Mouse (Mus musculus) stomach, postnatal 0 days (tissue): Measurements from ENCODE around the gene Gm47996. TPM values are rescaled to one million over a fixed set of nuclear protein-coding genes. Genes with fewer than 3 reads are reported as not detected.
"Not testable (repeated sequence)": the region's sequence is repeated elsewhere in the genome, so short reads cannot be mapped to it uniquely, and the experiment has no call there.

Experiments used
- ATAC-seq: fragments of 200-750 bp; cut with Nextera tagmentation; 2 replicates; pipeline ENCODE4 v1.8.0; 2017; ENCODE audit not compliant: low FRiP score, low TSS enrichment
- DNase-seq: peaks from one replicate; pipeline ENCODE4 v3.0.0-alpha.2; 2016; ENCODE audit warnings: low spot score
- H3K27ac ChIP-seq: fragments of 300-500 bp; sonication (generic); replicated peaks from 2 replicates; pipeline ENCODE4 v1.5.1; 2014; ENCODE audit warnings: mild to moderate bottlenecking, control low read depth
- H3K27me3 ChIP-seq: fragments of 300-500 bp; sonication (generic); 2 replicates; pipeline ENCODE4 v1.6.1; 2014; ENCODE audit warnings: low read length; ENCODE audit not compliant: control insufficient read depth, insufficient read depth
- H3K36me3 ChIP-seq: fragments of 300-500 bp; sonication (generic); 2 replicates; pipeline ENCODE4 v1.6.1; 2014; ENCODE audit warnings: low read length, mixed read lengths; ENCODE audit not compliant: control insufficient read depth, insufficient read depth
- H3K4me1 ChIP-seq: fragments of 300-500 bp; sonication (generic); replicated peaks from 2 replicates; pipeline ENCODE4 v1.6.1; 2014; ENCODE audit warnings: antibody characterized with exemption; ENCODE audit not compliant: control insufficient read depth, insufficient read depth
- H3K4me2 ChIP-seq: fragments of 300-500 bp; sonication (generic); replicated peaks from 2 replicates; pipeline ENCODE4 v1.6.1; 2014; ENCODE audit warnings: low read depth, mild to moderate bottlenecking, control low read depth, moderate library complexity
- H3K4me3 ChIP-seq: fragments of 300-500 bp; sonication (generic); 2 replicates; pipeline ENCODE4 v1.5.1; 2014; ENCODE audit warnings: low read depth, low read length, control low read depth
- H3K9ac ChIP-seq: fragments of 300-500 bp; sonication (generic); 2 replicates; pipeline ENCODE4 v1.6.1; 2014; ENCODE audit warnings: mild to moderate bottlenecking, low read length, control low read depth, mixed read lengths
- H3K9me3 ChIP-seq: fragments of 300-500 bp; sonication (generic); 2 replicates; pipeline ENCODE4 v1.6.1; 2016; ENCODE audit warnings: low read length; ENCODE audit not compliant: control insufficient read depth
- CTCF ChIP-seq: IDR thresholded peaks from 2 replicates; pipeline ENCODE4 v1.5.1; 2016; ENCODE audit warnings: antibody characterized with exemption, low read depth, mild to moderate bottlenecking, moderate library complexity
- EP300 ChIP-seq: optimal IDR thresholded peaks from 2 replicates; pipeline ENCODE3; 2016; ENCODE audit warnings: antibody characterized with exemption
- WGBS: fragments of 180-500 bp; shearing (Covaris S2); extraction: QIAGEN DNeasy Blood & Tissue Kit; methylation state at CpG from one replicate; pipeline ENCODE4 v1.1.7; 2014; 5-methylcytosine and 5-hydroxymethylcytosine counted together
- polyA plus RNA-seq: library from polyadenylated mRNA; unstranded; fragments of >200 nt; fragmentation: Nextera tagmentation; extraction: Ambion mirVana; gene quantifications from 2 replicates; pipeline ENCODE4 v1.2.1, GENCODE M21; 2015

Gene Gm47996
- polyA plus RNA-seq = not detected in 2 replicates

- H3K27me3 ChIP-seq, H3K9me3 ChIP-seq, H3K27ac ChIP-seq, H3K4me1 ChIP-seq, ATAC-seq, H3K9ac ChIP-seq, H3K4me2 ChIP-seq, H3K36me3 ChIP-seq, DNase-seq, H3K4me3 ChIP-seq: not testable (repeated sequence)
- 93% methylated on average over 4 of the region's 8 CpGs for WGBS
Observed at GRCm38 (mm10) chr1:151209824-151210355, at the start of gene Gm47996. Gm47996 (plus strand) TSS chr1:151210131.

- no peak for DNase-seq
- H3K27ac ChIP-seq = no peak overlapping the region
- no peak for ATAC-seq
- H3K9me3 ChIP-seq = no peaks in the 10 kb centered on the region
- no peak overlapping the region for H3K9ac ChIP-seq
- 41% methylated on average over 8 of the region's 8 CpGs for WGBS
- 0 out of 2 replicates have a peak, but pooled peaks cover 3% of the 10 kb centered on the region for H3K4me1 ChIP-seq
- H3K36me3 ChIP-seq = no peaks in the 10 kb centered on the region
- TF ChIP-seq CTCF = no peak
- no peak for TF ChIP-seq EP300
- H3K4me2 ChIP-seq = no peak overlapping the region
- H3K27me3 ChIP-seq = no peaks in the 10 kb centered on the region
- no peak overlapping the region for H3K4me3 ChIP-seq
Observed at GRCm38 (mm10) chr1:151166031-151166430, 43.9 kb upstream of the Gm47996 start.

GRCm38 (mm10) chr1:151167297-151168047 lies 42.5 kb upstream of the Gm47996 start:
- Histone ChIP-seq H3K4me2 (no peak overlapping the region), H3K4me3 (no peak overlapping the region), H3K27ac (no peak overlapping the region), H3K4me1 (0 out of 2 replicates have a peak, but pooled peaks cover 3% of the 10 kb centered on the region), H3K9ac (no peak overlapping the region), H3K9me3 (no peaks in the 10 kb centered on the region), H3K36me3 (no peaks in the 10 kb centered on the region), H3K27me3 (no peaks in the 10 kb centered on the region)
- ATAC-seq = no peak
- 38% methylated on average over 12 of the region's 12 CpGs for WGBS
- no peak for TF ChIP-seq EP300
- no peak for TF ChIP-seq CTCF
- DNase-seq = no peak

GRCm38 (mm10) chr1:151168637-151169036 lies 41.3 kb upstream of the Gm47996 start:
- Histone ChIP-seq H3K9me3 (no peaks in the 10 kb centered on the region), H3K4me1 (0 out of 2 replicates have a peak, but pooled peaks cover 3% of the 10 kb centered on the region), H3K4me3 (no peak overlapping the region), H3K27ac (no peak overlapping the region), H3K27me3 (no peaks in the 10 kb centered on the region), H3K4me2 (no peak overlapping the region), H3K9ac (no peak overlapping the region), H3K36me3 (no peaks in the 10 kb centered on the region)
- no peak for TF ChIP-seq CTCF
- TF ChIP-seq EP300 = no peak
- WGBS = 53% methylated on average over 3 of the region's 3 CpGs
- ATAC-seq = peak; percentile 46; the same call in 1 of the 2 replicates
- no peak for DNase-seq

- H3K27ac ChIP-seq = no peak overlapping the region
- TF ChIP-seq EP300 (no peak), CTCF (no peak)
- 81% methylated on average over 2 of the region's 2 CpGs for WGBS
Observed at GRCm38 (mm10) chr1:151171572-151172461, 38.1 kb upstream of the Gm47996 start.

More at GRCm38 (mm10) chr1:151171572-151172461, 38.1 kb upstream of the Gm47996 start:
- H3K4me2 ChIP-seq = no peak overlapping the region
- H3K27me3 ChIP-seq = no peaks in the 10 kb centered on the region
- ATAC-seq (no peak), DNase-seq (no peak)
- H3K36me3 ChIP-seq = no peaks in the 10 kb centered on the region
- no peak overlapping the region for H3K9ac ChIP-seq
- H3K9me3 ChIP-seq = no peaks in the 10 kb centered on the region
- H3K4me1 ChIP-seq = 0 out of 2 replicates have a peak, but pooled peaks cover 3% of the 10 kb centered on the region
- no peak overlapping the region for H3K4me3 ChIP-seq
